Mouse (Mus musculus) lung, postnatal 36 days (tissue): Measurements from ENCODE around the gene Hs3st6.

Experiments used
- DNase-seq: peaks from one replicate; pipeline ENCODE4 v3.0.0; 2022; ENCODE audit warnings: mixed read lengths

The Hs3st6 gene

DNA sequence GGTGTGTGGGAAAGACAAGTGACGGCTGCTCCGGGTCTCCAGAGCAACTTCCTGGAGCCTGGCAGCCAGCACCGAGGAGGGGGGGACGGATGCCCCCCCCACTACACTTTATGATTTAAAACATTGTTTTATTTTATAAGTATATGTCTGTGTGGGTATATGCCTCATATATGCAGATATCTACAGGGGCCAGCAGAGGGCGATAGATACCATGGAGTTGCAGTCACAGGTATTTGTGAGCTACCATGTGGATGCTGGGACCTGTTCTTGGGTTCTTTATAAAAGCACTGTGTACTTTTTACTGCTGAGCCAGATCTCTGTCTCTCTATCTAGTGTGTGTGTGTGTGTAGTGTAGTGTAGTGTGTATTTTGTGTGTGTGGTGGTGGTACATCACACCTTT is 20.5 kb downstream of the Hs3st6 start:
- DNase-seq: no peak

DNA sequence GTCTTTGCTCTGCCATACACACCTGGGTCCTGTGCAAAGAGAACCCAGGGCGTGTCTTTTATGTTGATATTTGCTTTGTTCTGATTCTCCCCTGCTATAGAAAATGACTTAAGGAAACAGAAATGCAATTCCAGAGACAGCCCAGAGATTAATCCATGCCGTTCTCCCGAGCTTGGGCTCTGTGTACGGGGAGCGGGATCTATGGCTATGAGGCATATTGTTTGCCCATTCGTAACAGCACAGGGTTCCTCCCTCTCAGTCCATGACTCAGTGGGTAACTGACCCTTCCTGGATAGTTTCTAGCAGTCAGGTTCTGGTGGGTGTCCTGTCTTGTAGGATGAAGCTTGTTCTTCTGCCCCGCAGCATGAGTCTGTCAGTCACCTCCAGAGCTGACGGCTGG is 22.4 kb downstream of the Hs3st6 start:
- DNase-seq: no peak

GRCm38 (mm10) chr17:24777073-24777472 is 24.3 kb downstream of the Hs3st6 start:
- DNase-seq: peak; percentile 76

DNA sequence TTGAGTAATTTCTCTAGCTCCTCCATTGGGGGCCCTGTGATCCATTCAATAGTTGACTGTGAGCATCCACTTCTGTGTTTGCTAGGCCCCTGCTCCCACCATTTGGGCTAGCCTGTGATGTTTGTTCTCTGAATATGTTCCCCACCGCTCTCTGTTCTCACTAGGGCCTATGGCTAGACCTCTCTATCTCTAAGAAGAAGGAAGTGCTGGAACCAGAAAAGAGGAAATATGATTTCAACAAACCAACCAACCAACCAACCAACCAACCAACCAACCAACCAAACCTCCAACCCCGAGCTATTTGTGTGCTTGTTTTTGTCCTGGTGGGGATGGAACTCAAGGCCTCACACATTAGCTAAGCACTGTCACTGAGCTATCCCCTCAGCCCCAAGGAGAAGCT is 28.0 kb downstream of the Hs3st6 start:
- DNase-seq: no peak

GRCm38 (mm10) chr17:24792190-24792589 is 39.4 kb downstream of the Hs3st6 start:
- no peak for DNase-seq

DNA sequence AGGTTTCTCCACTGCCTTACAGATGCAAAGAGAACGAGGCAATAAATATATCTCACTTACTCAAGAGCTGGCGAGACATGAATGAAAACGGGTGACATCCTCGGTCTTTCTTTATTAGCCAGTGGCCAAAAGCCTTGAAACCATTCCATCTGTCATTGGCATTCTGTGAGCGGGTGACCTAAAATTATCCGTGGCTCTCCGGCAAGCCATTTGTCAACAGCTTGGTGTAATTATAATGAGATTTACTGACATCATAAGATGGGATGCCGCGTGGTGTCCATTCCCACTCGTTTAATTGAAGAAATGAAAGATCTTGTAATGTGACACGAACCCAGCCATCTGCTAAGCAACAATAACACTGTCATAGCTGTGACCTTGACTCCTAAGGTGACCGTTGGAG is 42.0 kb downstream of the Hs3st6 start:
- DNase-seq: no peak

- peak; percentile 9 for DNase-seq
Measured at GRCm38 (mm10) chr17:24796969-24797368, 44.2 kb downstream of the Hs3st6 start.

- DNase-seq: no peak
Measured at GRCm38 (mm10) chr17:24798229-24798628, 45.4 kb downstream of the Hs3st6 start.

DNA sequence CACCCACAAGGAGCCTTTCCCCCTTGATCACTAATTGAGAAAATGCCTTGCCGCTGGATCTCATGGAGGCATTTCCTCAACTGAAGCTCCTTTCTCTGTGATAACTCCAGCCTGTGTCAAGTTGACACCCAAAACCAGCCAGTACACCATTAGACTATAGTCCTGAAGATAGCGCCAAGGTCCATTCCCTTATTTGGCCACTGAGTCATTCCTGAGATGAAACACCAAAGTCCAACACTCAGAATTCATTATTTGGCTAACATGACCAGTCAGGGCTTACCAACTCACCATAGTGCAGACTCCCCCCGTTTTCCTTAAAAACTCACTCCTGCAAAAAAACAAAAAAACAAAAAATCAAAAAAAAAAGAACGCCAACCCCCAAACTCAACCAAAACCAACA is 46.7 kb downstream of the Hs3st6 start:
- DNase-seq: no peak

DNA sequence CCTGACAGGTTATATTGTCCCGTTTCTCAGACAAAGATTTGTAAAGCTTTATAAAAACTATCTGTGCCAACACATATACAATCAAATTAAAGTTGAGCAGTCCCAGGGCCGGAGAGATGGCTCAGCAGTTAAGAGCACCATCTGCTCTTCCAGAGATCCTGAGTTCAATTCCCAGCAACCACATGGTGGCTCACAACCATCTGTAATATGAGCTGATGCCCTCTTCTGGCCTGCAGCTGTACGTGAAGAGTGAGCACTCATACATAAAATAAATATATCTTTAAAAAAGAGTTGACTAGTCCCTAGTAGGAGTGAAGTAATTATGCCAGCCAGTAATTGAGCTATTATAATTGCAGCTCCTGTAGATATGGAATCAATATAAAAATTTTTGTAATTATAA is 47.7 kb downstream of the Hs3st6 start:
- no peak for DNase-seq

DNA sequence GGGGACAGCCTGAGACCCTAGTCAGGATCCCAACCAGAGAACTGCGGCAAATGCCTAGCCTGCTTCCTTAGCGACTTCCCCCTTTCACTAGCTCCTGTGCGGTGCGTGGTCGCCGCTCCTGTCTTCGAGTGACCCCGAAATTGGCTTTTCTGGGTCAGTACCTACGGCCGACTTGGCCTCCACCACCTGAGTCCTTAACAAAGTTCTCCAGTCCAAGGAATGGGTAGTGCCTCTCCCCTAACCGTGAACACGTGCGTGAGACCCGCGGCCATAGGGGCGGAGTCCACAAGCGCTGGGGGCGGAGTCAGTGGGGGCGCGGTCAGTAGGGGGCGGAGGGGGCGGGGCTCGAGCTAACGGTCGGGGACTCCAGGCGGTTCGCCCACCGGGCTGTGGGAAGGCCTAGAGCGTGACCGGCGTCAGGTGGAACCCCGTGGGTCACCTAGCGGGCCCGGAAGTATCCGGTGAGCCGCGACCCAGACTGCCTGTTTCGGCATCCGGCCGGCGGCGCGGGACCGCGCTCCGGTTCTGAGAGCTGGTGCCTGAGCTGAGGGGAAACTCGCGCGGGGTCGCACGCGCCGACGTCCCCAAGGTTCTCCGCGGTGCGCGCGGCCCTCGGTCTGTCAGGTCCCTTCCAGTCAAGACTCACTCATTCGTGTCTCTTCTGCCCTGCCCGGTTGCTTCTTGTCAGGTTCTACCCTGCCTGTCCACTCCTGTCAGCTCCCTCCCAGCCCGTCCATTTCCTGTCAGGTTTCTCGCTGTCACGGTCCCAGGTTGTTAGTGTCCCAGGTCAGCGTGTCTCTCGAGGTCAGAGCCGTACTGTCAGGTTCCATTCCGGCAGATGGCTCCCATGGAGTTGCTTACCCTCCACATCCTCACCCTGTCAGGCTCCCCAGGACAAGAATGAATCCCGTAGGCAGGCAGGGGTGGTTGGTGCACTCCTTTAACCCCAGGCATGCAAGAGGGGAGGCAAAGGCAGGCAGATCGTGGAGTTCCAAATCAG is 51.5 kb downstream of the Hs3st6 start, which contains the start of gene Meiob:
Gene Meiob, plus strand, starts transcription at position 338 of the 1,000 bp plus-strand sequence.
- peak; percentile 80 for DNase-seq
